Mouse (Mus musculus): Measurements from ENCODE around the gene Taar5.

Gene Taar5

GRCm38 (mm10) chr10:24008143-24008542 is 37.6 kb downstream of the Taar5 start:
- CTCF ChIA-PET, result no interaction called here

All from spleen, embryonic (tissue).